Mouse (Mus musculus): ENCODE data around the gene Olfr316. TPM values are rescaled to one million over a fixed set of nuclear protein-coding genes. Genes with fewer than 3 reads are reported as not detected.
A peak's percentile ranks its signal among the peaks of the same experiment; 100 is the strongest.
"Not testable (repeated sequence)": the region's sequence is repeated elsewhere in the genome, so short reads cannot be mapped to it uniquely, and the experiment has no call there.

The Olfr316 gene
- total and polyA plus RNA-seq, 2 experiments from 2014 or later, result not detected

- Histone ChIP-seq H3K4me1 (ENCODE audit: control insufficient read depth, insufficient read depth) (no peaks in the 10 kb centered on the region), H3K27me3 (ENCODE audit: control insufficient read depth, insufficient read depth, low read length) (no peaks in the 10 kb centered on the region), H3K9ac (replicated peaks; ENCODE audit: low read depth, low read length) (no peak overlapping the region), H3K36me3 (replicated peaks; ENCODE audit: control insufficient read depth, insufficient read depth, low read length) (no peaks in the 10 kb centered on the region), H3K9me3 (replicated peaks; ENCODE audit: control insufficient read depth, low read length) (no peaks in the 10 kb centered on the region), H3K27ac (ENCODE audit: low read depth) (no peak overlapping the region), H3K4me3 (ENCODE audit: low read depth, low read length) (no peak overlapping the region), H3K4me2 (ENCODE audit: low read depth, low read length) (no peak overlapping the region)
- 58% methylated on average over 3 of the region's 3 CpGs for WGBS
- ATAC-seq (ENCODE audit: insufficient read depth, low read depth) (no peak), DNase-seq (ENCODE audit: low spot score) (no peak)
- no peak for TF ChIP-seq EP300 (IDR thresholded peaks at IDR 0.05; ENCODE audit: low read depth)
- no peak for TF ChIP-seq CTCF (IDR thresholded peaks at IDR 0.05; ENCODE audit: low read depth)
Observed at GRCm38 (mm10) chr11:58733372-58733771, 19.2 kb upstream of the Olfr316 start.

GRCm38 (mm10) chr11:58738792-58739262, 13.7 kb upstream of the Olfr316 start, which contains the start of gene Olfr317:
Olfr317 (minus strand) TSS chr11:58739212.
- TF ChIP-seq CTCF (IDR thresholded peaks at IDR 0.05; ENCODE audit: low read depth), result no peak
- no peak for TF ChIP-seq EP300 (IDR thresholded peaks at IDR 0.05; ENCODE audit: low read depth)
- Histone ChIP-seq H3K4me2 (ENCODE audit: low read depth, low read length) (no peak within 1 kb of the TSS), H3K36me3 (replicated peaks; ENCODE audit: control insufficient read depth, insufficient read depth, low read length) (no peaks in the 10 kb centered on the region), H3K27ac (ENCODE audit: low read depth) (no peak within 1 kb of the TSS), H3K9me3 (replicated peaks; ENCODE audit: control insufficient read depth, low read length) (no peaks in the 10 kb centered on the region), H3K4me1 (ENCODE audit: control insufficient read depth, insufficient read depth) (no peaks in the 10 kb centered on the region), H3K4me3 (ENCODE audit: low read depth, low read length) (no peak within 1 kb of the TSS), H3K9ac (replicated peaks; ENCODE audit: low read depth, low read length) (no peak within 1 kb of the TSS), H3K27me3 (ENCODE audit: control insufficient read depth, insufficient read depth, low read length) (no peaks in the 10 kb centered on the region)
- DNase-seq (ENCODE audit: low spot score) (no peak), ATAC-seq (ENCODE audit: insufficient read depth, low read depth) (no peak)
- WGBS, result 59% methylated on average over 4 of the region's 4 CpGs

DNA sequence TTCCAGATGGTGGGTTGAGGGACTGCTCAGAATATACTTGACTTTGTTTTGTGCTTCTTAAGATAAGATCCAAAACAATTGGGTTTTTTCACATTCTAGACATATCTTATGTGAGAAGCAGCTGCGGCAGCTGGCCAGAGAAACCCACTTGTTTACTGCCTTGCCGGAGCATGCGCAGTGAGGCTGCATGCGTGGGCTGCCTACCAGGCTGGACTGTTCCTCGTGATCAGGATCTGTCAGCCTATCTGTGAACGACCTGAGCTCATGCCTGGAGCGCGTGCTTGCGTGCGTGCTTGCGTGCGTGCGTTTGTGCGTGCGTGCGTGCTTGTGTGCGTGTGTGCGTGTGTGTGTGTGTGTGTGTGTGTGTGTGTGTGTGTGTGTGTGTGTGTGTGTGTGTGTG, 1.4 kb upstream of the Olfr316 start:
- H3K27ac ChIP-seq (ENCODE audit: low read depth); H3K4me2 ChIP-seq (ENCODE audit: low read depth, low read length); H3K9ac ChIP-seq (replicated peaks; ENCODE audit: low read depth, low read length); H3K4me1 ChIP-seq (ENCODE audit: control insufficient read depth, insufficient read depth); H3K36me3 ChIP-seq (replicated peaks; ENCODE audit: control insufficient read depth, insufficient read depth, low read length); H3K9me3 ChIP-seq (replicated peaks; ENCODE audit: control insufficient read depth, low read length); ATAC-seq (ENCODE audit: insufficient read depth, low read depth); H3K4me3 ChIP-seq (ENCODE audit: low read depth, low read length); H3K27me3 ChIP-seq (ENCODE audit: control insufficient read depth, insufficient read depth, low read length); DNase-seq (ENCODE audit: low spot score): not testable (repeated sequence)
- WGBS, result 86% methylated on average over 18 of the region's 18 CpGs

DNA sequence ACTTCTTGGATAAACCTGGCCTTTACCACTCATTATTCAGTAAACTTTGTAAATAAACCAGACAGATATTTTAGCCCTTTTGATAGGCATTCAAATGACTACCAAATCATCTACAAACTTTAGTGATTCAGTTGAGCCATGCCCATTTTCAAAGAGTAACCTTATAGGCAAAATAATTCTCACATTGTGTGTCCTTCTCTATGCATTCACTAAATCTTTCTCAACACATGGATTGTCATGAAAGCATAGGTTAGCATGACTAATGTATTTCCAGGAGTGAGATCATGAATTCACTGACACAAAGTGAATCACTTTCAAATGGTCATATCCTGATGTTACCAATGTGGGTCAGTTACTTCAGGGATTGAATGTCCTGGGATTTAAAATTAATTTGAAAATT, 20.4 kb downstream of the Olfr316 start, which contains the start of gene Olfr315:
Olfr315 (plus strand) TSS at position 301 of the 400 bp plus-strand sequence.
- Histone ChIP-seq H3K27me3 (ENCODE audit: control insufficient read depth, insufficient read depth, low read length) (no peaks in the 10 kb centered on the region), H3K4me1 (ENCODE audit: control insufficient read depth, insufficient read depth) (no peaks in the 10 kb centered on the region), H3K4me3 (ENCODE audit: low read depth, low read length) (no peak within 1 kb of the TSS), H3K36me3 (replicated peaks; ENCODE audit: control insufficient read depth, insufficient read depth, low read length) (no peaks in the 10 kb centered on the region), H3K9me3 (replicated peaks; ENCODE audit: control insufficient read depth, low read length) (no peaks in the 10 kb centered on the region), H3K4me2 (ENCODE audit: low read depth, low read length) (no peak within 1 kb of the TSS), H3K27ac (ENCODE audit: low read depth) (no peak within 1 kb of the TSS), H3K9ac (replicated peaks; ENCODE audit: low read depth, low read length) (no peak within 1 kb of the TSS)
- no peak for DNase-seq (ENCODE audit: low spot score)
- no peak for ATAC-seq (ENCODE audit: insufficient read depth, low read depth)
- TF ChIP-seq CTCF (IDR thresholded peaks at IDR 0.05; ENCODE audit: low read depth) (no peak), EP300 (IDR thresholded peaks at IDR 0.05; ENCODE audit: low read depth) (no peak)

DNA sequence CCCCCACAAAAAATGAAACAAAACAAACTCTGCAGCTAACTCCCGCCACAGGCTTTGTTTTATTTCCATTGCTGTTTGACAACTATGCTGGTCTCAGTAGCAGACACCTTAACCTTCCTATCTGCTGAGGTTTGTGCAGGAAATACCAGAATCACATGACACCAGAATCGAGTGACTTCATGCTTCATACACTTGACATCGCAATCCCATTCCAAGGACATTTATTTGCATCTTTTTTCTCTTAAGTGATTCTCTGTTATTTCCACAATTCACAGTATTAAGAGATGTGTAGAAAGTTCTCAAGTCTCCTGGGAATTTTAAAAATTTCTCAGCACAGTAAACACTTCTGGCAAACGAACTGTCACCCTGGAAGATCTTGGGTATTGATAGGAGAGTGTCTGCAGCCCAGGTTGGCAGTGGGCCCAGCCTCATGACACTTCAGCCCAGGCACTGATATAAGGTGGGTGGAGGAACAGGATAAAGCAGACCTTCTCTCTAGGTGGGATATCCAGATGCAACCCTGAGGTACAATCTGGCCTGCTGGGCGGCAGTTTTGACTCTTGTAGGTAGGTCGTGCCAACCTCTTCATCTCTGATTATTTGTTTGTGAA, 30.1 kb downstream of the Olfr316 start, which contains the start of gene Olfr314:
Olfr314 (plus strand) TSS at position 473 of the 610 bp plus-strand sequence.
- TF ChIP-seq EP300 (IDR thresholded peaks at IDR 0.05; ENCODE audit: low read depth), result no peak
- TF ChIP-seq CTCF (IDR thresholded peaks at IDR 0.05; ENCODE audit: low read depth), result no peak
- Histone ChIP-seq H3K9me3 (replicated peaks; ENCODE audit: control insufficient read depth, low read length) (no peaks in the 10 kb centered on the region), H3K27me3 (ENCODE audit: control insufficient read depth, insufficient read depth, low read length) (no peaks in the 10 kb centered on the region), H3K27ac (ENCODE audit: low read depth) (no peak within 1 kb of the TSS), H3K4me2 (ENCODE audit: low read depth, low read length) (no peak within 1 kb of the TSS), H3K36me3 (replicated peaks; ENCODE audit: control insufficient read depth, insufficient read depth, low read length) (no peaks in the 10 kb centered on the region), H3K9ac (replicated peaks; ENCODE audit: low read depth, low read length) (no peak within 1 kb of the TSS), H3K4me3 (ENCODE audit: low read depth, low read length) (no peak within 1 kb of the TSS), H3K4me1 (ENCODE audit: control insufficient read depth, insufficient read depth) (peaks cover 9% of the 10 kb centered on the region)
- no peak for DNase-seq (ENCODE audit: low spot score)
- WGBS, result 42% methylated on average over 6 of the region's 6 CpGs
- ATAC-seq (ENCODE audit: insufficient read depth, low read depth), result no peak

DNA sequence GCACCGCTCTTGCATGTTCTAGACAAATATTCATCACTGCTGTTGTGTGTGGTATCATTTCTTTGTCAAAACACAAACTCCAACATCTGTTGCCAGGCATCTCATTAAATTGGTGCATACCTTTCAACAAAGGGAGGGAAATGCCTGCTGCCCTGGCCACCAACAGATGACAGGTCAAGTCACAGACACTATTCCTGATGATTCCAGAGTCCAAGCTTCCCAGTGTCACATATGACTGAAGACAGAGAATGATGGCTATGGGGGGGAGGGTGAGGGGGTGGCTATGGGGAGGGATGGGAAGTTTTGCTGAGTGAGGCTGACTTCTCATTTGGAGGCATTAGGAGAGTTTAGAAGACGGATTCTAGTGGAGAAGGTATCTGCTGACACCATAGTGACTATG, 31.6 kb downstream of the Olfr316 start:
- WGBS, result 41% methylated on average over 2 of the region's 2 CpGs
- Histone ChIP-seq H3K36me3 (replicated peaks; ENCODE audit: control insufficient read depth, insufficient read depth, low read length) (no peaks in the 10 kb centered on the region), H3K4me2 (ENCODE audit: low read depth, low read length) (no peak overlapping the region), H3K27me3 (ENCODE audit: control insufficient read depth, insufficient read depth, low read length) (no peaks in the 10 kb centered on the region), H3K27ac (ENCODE audit: low read depth) (no peak overlapping the region), H3K4me3 (ENCODE audit: low read depth, low read length) (no peak overlapping the region), H3K4me1 (ENCODE audit: control insufficient read depth, insufficient read depth) (peaks cover 9% of the 10 kb centered on the region), H3K9ac (replicated peaks; ENCODE audit: low read depth, low read length) (no peak overlapping the region), H3K9me3 (replicated peaks; ENCODE audit: control insufficient read depth, low read length) (no peaks in the 10 kb centered on the region)
- peak; percentile 53 for ATAC-seq (ENCODE audit: insufficient read depth, low read depth)
- TF ChIP-seq EP300 (IDR thresholded peaks at IDR 0.05; ENCODE audit: low read depth) (no peak), CTCF (IDR thresholded peaks at IDR 0.05; ENCODE audit: low read depth) (no peak)
- DNase-seq (ENCODE audit: low spot score), result peak; percentile 39

Measured in heart, postnatal 0 days (tissue).